Mouse (Mus musculus): ENCODE measurements at regions not wholly inside any gene's neighbourhood (a gene's known extent, or its start where the extent isn't known, plus 50 kb on each side); places are given as distances from the start of the nearest gene placed in this dataset.

DNA sequence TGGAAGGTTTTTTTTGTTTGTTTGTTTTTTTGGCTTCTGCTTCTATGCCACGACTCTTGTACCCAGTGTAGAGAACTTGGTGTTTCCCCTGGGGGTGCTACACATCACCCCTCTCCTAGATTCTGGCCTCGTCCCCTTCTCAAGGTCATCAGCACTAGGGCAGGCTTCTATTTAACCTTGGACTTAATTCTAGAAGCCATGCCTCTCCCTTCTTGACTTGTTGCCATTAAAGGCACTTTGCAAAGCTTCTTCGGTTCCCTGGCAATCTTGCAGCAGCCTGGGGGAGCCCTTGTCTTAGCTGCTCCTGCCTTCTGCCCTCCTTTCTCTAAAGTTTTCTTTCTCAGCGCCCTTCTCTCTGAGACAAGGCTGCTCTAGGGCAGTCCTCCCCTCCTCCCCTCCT lies 143.0 kb upstream of the Foxn2 start:
- intact Hi-C loops (cut with DNase I): no loop called here
- DNase-seq: peak in 1 of 2 experiments; percentile 11

DNA sequence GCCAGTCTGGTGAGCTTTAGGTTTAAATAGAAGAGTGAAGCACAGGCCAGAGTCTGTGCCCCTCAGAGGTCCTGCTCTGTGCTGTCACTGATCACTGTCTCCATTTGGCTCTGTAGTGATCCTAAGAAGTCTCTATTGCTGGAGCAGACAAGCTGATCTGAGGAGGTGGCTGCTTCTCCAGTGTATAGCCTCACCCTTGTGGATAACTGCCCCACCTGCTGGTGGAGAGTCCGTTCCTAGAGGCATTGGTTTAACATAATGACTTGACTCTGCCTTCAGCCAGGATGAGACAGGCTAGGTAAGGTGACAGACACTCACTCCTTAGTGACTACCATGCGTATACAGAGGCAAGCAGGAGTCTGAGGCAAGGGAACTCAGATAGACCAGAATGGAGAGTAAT lies 136.5 kb upstream of the Foxn2 start:
- peak; percentile 54 to 59 for DNase-seq
- intact Hi-C loops (cut with DNase I): loop anchor here (1.0 kb wide), 1 partner anchor 49 kb away; no protein-coding TSS in a partner anchor

DNA sequence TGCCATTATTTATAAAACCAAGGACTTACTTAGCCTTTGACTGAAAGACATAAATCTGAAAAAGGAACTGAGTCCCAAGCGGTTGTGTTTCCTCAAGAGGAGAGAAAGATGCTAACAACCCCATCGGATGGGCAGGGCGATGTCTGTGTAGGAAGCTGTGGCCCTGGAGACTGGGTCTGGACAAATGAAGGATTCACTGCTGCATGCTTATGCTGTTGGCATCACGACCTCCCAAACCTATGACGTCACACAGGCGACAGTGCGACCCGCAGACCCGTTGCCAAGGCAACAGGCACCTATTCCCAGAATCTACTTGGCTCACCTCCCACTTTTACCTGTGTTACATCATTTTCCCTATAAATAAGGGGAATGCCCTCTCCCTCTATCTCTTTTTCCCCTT lies 135.3 kb upstream of the Foxn2 start:
- intact Hi-C loops (cut with DNase I): no loop called here
- DNase-seq: no peak

DNA sequence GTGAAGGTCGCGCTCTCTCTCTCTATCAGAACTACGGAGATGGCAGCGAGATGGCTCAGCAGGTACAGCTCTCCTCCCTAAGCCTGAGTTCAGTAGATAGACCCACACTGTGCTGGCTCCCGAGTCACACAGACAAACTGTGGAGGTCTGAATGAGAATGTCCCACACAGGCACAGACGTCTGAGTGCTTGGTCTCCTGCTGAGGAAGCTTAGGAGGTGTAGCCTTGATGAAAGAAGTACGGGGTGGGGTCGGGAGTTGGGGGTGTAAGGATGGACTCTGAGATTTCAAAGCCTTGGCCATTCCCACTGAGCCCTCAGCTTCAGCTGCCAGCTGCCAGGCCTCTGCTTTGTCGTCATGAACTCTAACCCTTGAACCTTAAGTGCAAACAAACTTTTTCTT lies 134.2 kb upstream of the Foxn2 start:
- DNase-seq: no peak
- intact Hi-C loops (cut with DNase I): no loop called here

DNA sequence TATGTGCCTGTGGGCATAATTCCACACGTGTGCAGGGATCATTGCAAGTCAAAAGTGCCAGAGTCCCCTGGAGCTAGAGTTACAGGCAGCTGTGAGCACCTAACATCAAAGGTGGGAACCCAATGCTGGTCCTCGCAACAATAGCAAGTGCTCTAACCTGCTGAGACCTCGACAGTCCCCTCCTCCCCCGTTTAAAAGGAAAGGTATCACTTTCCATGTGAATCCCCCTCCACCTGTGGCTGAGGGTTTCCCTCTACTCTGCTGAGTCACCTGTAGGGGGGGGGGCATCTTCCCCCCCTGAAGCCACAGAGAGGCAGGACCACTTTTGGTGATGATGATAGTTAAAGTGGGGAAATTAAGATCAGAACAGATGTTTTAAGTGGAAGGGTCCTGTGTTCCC lies 133.4 kb upstream of the Foxn2 start:
- intact Hi-C loops (cut with DNase I): no loop called here
- DNase-seq: no peak

DNA sequence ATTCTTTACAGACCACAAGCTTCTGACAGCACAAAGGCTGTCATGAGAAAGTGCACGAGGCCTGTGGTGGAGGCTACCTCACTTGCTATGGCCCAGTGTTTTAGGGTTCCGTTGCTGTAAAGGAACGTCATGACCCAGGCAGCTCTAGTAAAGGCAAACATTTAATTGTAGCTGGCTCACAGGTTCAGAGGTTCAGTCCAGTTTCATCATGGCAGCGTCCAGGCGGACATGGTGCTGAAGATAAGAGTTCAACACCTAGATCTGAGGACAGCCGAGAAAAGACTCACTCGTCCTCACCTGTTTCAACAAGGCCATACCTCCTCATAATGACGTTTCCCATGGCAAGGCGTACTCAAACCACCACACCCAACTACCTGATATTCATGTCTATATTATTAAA lies 132.7 kb upstream of the Foxn2 start:
- intact Hi-C loops (cut with DNase I): no loop called here
- DNase-seq: no peak

DNA sequence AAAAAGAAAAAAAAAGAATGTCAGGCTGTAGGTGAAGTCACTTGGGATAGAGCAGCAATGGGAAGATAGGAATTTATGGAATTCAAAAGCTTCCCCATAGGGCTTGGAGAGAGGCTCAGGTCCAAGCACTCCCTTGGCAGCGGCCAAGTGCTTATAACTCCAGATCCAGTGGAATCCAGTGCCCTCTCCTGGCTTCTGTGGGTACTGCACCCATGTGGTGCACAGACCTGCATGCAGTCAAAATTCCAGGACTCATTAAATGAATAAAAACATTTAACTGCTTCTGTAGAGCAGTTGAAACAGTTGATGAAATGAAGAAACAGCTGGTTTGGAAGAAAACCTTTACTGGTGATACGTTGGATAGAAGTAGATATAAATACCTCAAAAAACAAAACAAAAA lies 127.6 kb upstream of the Foxn2 start:
- peak in 1 of 2 experiments; percentile 36 for DNase-seq

DNA sequence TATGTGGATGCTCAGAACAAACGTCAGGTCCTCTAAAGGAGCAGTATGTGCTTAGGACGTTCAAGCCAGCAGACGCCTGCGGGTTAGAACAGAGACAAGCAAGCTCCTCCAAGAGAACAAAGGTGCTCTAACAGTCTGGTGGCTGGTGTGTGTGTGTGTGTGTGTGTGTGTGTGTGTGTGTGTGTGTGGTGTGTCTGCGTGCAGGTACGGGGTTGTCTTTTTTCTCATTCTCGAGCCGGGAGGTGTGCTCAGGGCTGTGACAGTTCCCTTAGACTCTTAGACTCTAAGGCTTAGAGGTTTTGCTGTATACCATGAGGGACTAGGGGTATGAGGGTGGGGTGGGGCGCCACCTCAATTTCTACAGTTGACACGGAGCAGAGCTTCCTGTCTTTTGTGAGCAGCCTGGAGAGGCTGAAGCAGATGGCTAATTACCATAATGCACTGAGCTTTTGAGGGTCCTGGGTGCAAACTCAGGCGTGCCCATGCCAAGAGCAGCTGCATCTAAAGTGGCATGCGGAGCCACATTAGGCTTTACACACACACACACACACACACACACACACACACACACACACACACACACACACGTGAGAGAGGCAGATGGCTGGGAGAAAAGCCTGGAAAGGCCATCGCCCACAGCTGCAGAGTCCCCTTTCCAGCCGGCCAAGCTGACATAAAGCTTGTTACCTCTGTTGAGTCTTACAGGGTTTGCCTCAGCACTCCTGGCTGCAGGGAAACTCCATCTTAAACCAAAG lies 124.1 kb upstream of the Foxn2 start:
- intact Hi-C loops (cut with DNase I): no loop called here
- DNase-seq: no peak

More for the DNA sequence above, 127.6 kb upstream of the Foxn2 start:
- intact Hi-C loops (cut with DNase I): no loop called here

DNA sequence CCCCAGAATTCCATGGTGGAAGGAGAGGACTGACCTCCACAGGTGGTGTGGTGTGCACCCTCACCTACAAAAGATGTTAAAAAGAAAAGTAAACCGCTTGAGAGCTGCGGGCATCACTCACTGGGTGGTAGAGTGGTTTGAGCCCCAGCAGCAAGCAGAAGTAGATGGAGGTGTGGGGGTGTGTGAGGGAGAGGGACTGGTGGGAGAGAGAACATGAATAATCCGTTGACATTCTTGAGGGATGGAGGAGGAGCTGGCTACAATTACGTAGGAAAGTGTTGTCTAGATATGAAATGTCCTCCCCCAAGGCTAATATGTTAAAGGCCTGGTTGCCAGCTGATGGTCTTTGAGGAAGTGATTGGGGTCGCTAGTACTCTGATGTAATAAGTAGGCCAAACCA lies 123.2 kb upstream of the Foxn2 start:
- intact Hi-C loops (cut with DNase I): no loop called here

DNA sequence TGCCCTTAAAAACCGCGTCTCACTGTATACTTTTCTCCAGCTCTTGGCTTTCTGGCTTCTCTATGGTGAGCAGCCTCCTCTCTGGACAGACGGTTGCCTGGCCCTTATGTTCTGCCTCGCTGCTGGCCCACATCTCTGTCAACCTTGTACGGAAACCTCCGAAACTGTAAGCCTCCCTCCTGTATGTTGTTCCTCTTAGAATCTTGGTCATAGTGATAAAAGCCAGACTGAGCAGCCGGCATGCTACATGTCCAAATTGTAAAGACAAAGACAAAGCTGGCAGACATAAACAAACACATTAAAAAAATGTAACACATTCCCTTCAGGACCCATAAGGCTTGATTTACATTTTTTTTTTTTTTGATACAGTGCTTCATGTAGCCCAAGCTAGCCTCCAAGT lies 122.7 kb upstream of the Foxn2 start:
- intact Hi-C loops (cut with DNase I): no loop called here
- no peak for DNase-seq

More for the DNA sequence above, 123.2 kb upstream of the Foxn2 start:
- DNase-seq: no peak

DNA sequence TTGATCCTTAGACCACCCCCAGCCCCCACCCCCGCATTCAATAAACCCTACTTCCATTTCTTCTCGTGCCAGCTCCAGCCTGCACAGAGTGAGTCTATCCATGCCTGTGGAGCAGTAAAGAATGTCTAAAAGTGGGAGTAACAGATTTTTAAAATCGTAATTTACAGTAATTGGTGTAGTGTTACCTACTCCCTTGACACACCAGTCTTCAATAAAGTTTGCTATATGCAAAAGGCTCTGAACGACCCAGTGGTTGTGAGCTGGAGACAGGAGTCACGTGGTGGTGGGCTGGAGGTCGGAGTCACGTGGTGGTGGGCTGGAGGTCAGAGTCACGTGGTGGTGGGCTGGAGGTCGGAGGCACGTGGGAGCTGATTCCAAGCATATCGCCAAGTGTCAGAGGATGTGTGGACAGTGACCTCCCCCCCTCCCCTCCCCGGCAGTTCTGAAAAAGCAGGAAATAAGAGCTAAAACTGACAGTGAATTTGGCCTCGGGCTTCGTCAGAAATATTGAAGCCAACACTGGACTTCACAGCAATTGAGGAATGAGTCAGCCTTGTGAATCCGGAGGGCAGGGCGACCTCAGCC lies 122.2 kb upstream of the Foxn2 start:
- intact Hi-C loops (cut with DNase I): no loop called here
- DNase-seq: peak; percentile 25 to 31

DNA sequence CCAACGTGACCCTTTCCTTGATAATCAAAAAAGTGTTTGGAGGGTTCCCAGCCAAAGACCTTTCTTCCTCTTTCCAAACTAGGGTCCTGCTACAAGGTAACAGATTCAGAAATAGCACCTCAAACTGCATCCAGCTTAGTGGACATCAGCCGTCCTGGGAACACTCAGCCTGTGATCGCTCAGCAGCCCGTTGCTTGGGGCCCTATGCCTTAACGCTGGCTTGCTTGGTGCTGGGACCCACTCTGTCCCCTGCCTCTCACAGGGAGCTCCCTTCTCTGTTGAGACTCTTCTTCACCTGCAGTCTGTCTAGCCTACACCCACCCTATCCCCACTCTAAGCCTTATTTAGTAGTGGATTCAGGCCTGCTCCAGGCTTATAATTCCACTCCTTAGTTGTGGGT lies 121.6 kb upstream of the Foxn2 start:
- intact Hi-C loops (cut with DNase I): no loop called here
- no peak for DNase-seq

DNA sequence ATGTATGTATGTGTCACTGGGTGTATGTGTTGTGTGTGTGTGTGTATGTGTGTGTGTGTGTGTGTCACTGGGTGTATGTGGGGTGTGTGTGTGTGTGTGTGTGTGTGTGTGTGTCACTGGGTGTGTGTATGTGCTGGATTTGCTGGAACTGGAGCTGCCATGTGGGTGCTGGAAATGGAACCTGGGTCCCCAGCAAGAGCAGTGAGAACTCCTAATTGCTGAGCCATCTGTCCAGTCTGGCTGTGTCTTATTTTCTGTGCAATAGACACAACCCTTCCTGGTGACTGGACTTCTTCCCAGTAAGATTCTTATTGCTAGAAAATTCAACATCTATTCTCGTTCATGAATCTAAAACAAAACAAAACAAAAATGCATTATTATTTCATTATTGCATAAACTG lies 119.8 kb upstream of the Foxn2 start:
- DNase-seq: no peak
- intact Hi-C loops (cut with DNase I): no loop called here

DNA sequence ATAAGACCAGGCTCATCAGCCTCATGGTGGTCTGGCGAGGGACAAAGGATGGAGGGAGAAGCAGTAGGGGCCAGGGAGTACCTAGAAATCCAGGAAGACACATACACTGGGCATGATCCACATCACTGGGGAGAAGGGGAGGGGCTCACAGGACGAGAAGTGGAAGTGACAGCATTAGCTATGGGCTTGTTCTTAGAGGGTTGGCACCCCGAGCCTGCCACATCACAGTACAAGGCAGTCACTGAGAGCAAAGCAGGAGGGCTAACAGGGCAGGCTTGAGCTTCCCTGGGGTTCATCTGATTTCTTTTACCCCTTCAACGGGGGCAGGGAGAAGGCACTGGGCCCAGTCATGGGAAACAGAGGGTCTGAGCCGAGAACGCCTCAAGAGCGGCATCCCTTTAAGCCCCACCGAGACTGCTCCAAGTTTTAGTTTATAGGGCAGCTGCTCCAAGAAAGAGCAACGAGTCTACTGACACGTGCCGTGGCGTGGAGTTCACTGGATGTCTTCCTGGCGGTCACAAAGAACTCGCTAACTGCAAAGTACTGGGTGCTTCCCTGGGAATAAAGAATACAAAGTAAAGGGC lies 115.1 kb upstream of the Foxn2 start:
- intact Hi-C loops (cut with DNase I): no loop called here
- DNase-seq: no peak

DNA sequence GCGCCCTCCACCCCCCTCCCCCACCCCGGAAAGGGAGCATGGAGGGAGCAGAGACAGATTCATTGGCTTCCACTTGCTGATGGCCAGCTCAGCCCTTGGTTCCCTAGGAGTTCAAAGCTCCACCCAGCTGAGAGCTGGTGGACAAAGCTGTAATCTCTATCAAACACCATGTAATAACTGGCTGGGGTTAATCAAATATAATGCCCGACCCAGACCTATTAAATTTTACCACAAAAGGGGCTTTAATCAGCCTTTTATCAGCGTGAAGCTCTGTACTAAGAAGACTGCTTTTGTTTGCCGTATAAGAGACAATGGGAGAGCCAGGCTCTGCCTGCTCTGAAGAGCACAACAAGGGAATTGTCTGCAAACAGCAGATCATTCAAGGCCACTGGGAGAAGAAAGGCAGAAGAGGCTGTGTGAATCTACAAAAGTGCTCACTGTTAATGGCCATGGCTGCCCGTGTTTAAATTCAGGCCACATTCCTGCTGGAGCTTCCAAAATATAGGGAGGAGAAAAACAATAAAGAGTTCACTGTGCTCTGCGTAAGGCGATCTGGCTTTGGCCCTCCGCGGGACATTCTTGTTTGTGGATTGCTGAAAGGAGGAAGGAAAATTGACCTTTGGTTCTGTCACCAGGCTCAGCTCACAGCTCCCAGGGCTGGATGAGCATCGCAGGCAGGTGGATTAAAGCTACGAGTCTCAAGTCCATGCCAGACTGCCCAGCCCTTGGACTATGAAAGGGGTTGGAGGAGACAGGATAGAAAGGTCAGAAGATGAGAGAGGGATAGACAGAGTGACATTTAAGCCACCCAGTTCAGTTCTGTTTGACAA lies 114.4 kb upstream of the Foxn2 start:
- no peak for DNase-seq
- intact Hi-C loops (cut with DNase I): no loop called here

DNA sequence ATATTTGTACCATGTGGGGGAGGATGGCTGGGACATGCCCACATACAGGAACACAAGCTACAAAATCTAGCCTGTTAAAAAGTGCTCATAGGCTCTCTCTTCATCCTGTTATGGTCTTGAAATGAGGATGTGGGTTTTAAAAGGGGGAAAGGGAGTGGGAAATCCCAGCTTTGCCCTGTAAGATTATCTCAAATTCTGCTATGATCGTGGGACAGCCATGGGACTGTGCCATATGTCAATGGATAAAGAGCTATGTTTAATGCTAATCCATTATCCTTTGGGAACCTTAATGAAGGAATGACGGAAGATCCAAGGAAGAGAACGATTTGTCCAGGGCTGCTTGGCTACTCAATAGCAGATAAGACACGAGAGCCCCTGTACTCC lies 113.8 kb upstream of the Foxn2 start:
- DNase-seq: no peak
- intact Hi-C loops (cut with DNase I): no loop called here

DNA sequence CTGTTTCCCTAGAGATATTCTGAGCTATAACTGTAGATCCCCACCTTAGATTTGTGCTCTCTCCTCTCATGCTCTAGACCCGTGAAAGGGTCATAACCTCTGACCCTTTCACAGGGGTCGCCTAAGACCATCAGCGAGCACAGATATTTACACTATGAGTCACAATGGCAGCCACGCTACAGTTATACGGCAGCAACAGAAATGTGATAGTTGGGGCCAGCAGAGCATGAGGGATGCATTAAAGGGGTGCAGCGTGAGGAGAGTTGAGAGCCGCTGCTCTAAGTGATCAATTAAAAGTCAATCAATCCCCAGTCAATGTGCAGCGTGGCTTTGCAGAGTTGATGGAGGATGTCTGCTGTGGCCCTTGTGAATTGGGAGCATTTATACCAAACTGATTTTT lies 112.7 kb upstream of the Foxn2 start:
- intact Hi-C loops (cut with DNase I): no loop called here
- DNase-seq: no peak

DNA sequence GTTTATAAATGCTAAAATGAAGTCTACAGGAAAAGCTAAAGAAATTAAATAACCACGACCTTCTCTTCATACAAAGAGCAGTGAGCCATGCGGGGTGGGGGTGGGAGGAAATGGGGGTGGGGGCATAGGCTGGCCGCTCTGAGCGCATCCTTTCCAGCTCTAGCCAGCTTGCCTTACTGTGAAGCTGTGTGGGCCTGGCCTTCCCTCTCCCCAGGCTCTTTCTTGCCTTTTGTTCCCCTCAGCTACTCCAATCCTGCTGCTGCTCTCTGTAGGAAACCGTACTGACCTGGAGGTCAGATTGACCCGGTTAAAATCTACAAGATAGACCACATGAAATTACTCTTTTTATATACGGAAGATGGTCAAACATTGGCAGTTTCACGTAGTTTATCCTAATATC lies 111.7 kb upstream of the Foxn2 start:
- DNase-seq: no peak
- intact Hi-C loops (cut with DNase I): no loop called here

DNA sequence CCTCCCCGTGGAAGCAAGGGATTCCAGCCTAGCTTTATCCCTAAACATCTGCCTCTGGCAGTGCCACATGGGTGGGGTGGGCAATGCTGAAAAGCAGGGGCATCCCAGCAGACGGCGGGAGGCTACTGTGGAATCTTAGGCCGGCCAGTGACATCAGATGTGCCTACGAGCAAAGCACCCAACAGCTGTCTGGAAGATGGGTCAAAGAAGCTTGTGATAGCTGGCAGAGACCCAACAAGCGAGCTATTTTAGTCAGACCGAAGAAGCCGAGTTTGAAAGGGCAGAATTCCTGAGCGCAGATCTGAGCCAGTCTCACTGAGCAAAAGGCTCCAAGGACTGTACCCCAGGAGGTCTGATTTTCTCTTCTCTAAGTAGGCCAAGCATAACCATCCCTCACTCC lies 110.8 kb upstream of the Foxn2 start:
- intact Hi-C loops (cut with DNase I): no loop called here
- peak; percentile 76 to 82 for DNase-seq

DNA sequence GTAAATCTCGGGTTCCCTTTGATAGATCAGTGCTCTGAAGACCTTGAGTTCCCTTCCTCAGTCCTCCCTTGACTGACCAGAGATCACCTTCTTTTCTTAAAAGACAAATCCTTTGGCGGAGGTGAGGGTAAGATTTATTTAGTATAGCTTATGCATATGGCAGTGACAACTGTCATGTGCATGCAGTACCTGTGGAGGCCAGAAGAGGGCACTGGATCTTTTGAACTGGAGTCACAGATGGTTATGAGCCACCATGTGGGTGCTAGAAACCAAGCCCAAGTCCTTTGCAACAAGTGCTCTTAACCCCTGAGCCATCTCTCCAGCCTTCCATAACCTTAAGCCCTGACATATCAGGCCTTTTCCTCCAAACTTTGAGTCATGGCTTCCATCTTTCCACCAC lies 110.4 kb upstream of the Foxn2 start:
- no peak for DNase-seq
- intact Hi-C loops (cut with DNase I): no loop called here

DNA sequence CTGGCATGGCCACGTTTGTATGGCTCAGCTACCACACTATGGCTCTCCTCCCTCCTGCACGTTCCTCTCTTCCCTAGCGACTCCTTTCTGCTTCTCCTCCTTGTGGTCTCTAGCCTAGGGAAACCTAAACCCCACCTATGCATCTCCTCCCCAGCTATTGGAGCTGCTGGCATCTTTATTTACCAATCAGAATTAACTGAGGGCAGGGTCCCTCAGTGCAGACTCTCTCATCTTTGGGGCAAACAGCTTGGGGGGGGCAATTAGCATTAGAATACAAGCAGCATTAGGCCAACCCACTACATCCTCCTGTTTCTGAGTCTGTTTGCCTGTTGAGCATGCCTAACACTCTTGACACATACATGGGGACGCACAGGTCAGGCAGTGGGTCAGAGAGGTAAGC lies 106.7 kb upstream of the Foxn2 start:
- DNase-seq: no peak
- intact Hi-C loops (cut with DNase I): no loop called here

DNA sequence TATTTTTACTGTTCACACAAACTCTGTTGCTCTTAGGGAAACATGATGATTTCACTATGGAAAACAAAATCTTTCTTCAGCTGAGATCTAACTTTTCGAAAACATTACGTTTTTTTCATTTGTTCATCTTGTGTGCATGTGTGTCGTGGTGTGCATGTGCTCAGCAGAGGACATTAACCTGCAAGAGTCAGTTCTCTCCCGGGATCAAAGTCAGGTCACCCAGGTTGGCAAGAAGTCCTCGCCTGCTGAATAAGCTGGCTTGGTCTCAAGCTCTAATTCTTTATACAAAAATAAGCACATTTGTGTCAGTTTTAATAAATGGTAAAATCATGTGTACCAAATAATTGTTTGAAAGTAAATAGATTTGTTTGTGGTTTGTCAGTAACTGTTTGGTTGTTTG lies 105.2 kb upstream of the Foxn2 start:
- intact Hi-C loops (cut with DNase I): no loop called here
- no peak for DNase-seq

Data from heart, postnatal 10 days (tissue).